Mouse (Mus musculus): ENCODE measurements around the gene Myzap. TPM values are rescaled to one million over a fixed set of nuclear protein-coding genes. Genes with fewer than 3 reads are reported as not detected.

The Myzap gene
- polyA plus RNA-seq, 1 experiment from 2014 or later, result 3.1 TPM

GRCm38 (mm10) chr9:71592577-71593285 is 571 bp upstream of the Myzap start:
- Histone ChIP-seq H3K36me3 (replicated peaks) (no peaks in the 10 kb centered on the region), H3K4me2 (peak overlapping the region; percentile 89), H3K27ac (no peak overlapping the region), H3K9me3 (no peaks in the 10 kb centered on the region), H3K4me1 (peaks cover 10% of the 10 kb centered on the region; the same call in 1 of the 2 replicates), H3K9ac (0 out of 2 replicates have a peak overlapping the region, but pooled peaks have one; percentile 70), H3K27me3 (peaks cover 28% of the 10 kb centered on the region), H3K4me3 (replicated peaks) (peak overlapping the region; percentile 55)
- no peak for ATAC-seq (ENCODE audit: low FRiP score)
- WGBS, result 40% methylated on average over 6 of the region's 6 CpGs

GRCm38 (mm10) chr9:71591106-71591505 is 1.1 kb downstream of the Myzap start:
- WGBS, result 79% methylated on average over 5 of the region's 5 CpGs
- Histone ChIP-seq H3K9me3 (no peaks in the 10 kb centered on the region), H3K27ac (no peak overlapping the region), H3K4me3 (replicated peaks) (no peak overlapping the region), H3K27me3 (peaks cover 28% of the 10 kb centered on the region), H3K4me2 (no peak overlapping the region), H3K9ac (no peak overlapping the region), H3K36me3 (replicated peaks) (no peaks in the 10 kb centered on the region), H3K4me1 (peaks cover 10% of the 10 kb centered on the region; the same call in 1 of the 2 replicates)
- no peak for ATAC-seq (ENCODE audit: low FRiP score)

GRCm38 (mm10) chr9:71589771-71590170 is 2.4 kb downstream of the Myzap start:
- H3K9ac ChIP-seq, result no peak overlapping the region
- H3K4me1 ChIP-seq, result peaks cover 10% of the 10 kb centered on the region; the same call in 1 of the 2 replicates
- no peak for ATAC-seq (ENCODE audit: low FRiP score)
- 74% methylated on average over 7 of the region's 7 CpGs for WGBS
- no peaks in the 10 kb centered on the region for H3K36me3 ChIP-seq (replicated peaks)
- no peak overlapping the region for H3K27ac ChIP-seq
- 0 out of 2 replicates have a peak, but pooled peaks cover 5% of the 10 kb centered on the region for H3K9me3 ChIP-seq
- H3K4me3 ChIP-seq (replicated peaks), result no peak overlapping the region
- H3K4me2 ChIP-seq, result no peak overlapping the region
- peaks cover 28% of the 10 kb centered on the region for H3K27me3 ChIP-seq

GRCm38 (mm10) chr9:71588930-71589592 is 3.1 kb downstream of the Myzap start:
- no peak overlapping the region for H3K4me2 ChIP-seq
- no peak for ATAC-seq (ENCODE audit: low FRiP score)
- WGBS, result 79% methylated on average over 2 of the region's 2 CpGs

GRCm38 (mm10) chr9:71586408-71586807 is 5.8 kb downstream of the Myzap start:
- H3K4me2 ChIP-seq, result no peak overlapping the region
- peaks cover 11% of the 10 kb centered on the region for H3K27me3 ChIP-seq
- H3K4me3 ChIP-seq (replicated peaks), result no peak overlapping the region
- no peak for ATAC-seq (ENCODE audit: low FRiP score)
- H3K36me3 ChIP-seq (replicated peaks), result no peaks in the 10 kb centered on the region
- H3K4me1 ChIP-seq, result no peaks in the 10 kb centered on the region
- H3K9ac ChIP-seq, result no peak overlapping the region
- WGBS, result 56% methylated on average over 3 of the region's 3 CpGs
- H3K9me3 ChIP-seq, result 0 out of 2 replicates have a peak, but pooled peaks cover 5% of the 10 kb centered on the region
- no peak overlapping the region for H3K27ac ChIP-seq

More at GRCm38 (mm10) chr9:71588930-71589592, 3.1 kb downstream of the Myzap start:
- Histone ChIP-seq H3K27me3 (peaks cover 28% of the 10 kb centered on the region), H3K9ac (no peak overlapping the region), H3K27ac (no peak overlapping the region), H3K4me1 (peaks cover 10% of the 10 kb centered on the region; the same call in 1 of the 2 replicates), H3K9me3 (0 out of 2 replicates have a peak, but pooled peaks cover 5% of the 10 kb centered on the region), H3K4me3 (replicated peaks) (no peak overlapping the region), H3K36me3 (replicated peaks) (no peaks in the 10 kb centered on the region)

- Histone ChIP-seq H3K9ac (no peak overlapping the region), H3K4me3 (replicated peaks) (no peak overlapping the region), H3K27ac (no peak overlapping the region), H3K27me3 (no peaks in the 10 kb centered on the region), H3K36me3 (replicated peaks) (no peaks in the 10 kb centered on the region), H3K4me2 (no peak overlapping the region), H3K4me1 (no peaks in the 10 kb centered on the region), H3K9me3 (0 out of 2 replicates have a peak, but pooled peaks cover 5% of the 10 kb centered on the region)
- no peak for ATAC-seq (ENCODE audit: low FRiP score)
- WGBS, result 94% methylated on average over 1 of the region's 1 CpGs
Measured at GRCm38 (mm10) chr9:71582771-71583170, 9.4 kb downstream of the Myzap start.

DNA sequence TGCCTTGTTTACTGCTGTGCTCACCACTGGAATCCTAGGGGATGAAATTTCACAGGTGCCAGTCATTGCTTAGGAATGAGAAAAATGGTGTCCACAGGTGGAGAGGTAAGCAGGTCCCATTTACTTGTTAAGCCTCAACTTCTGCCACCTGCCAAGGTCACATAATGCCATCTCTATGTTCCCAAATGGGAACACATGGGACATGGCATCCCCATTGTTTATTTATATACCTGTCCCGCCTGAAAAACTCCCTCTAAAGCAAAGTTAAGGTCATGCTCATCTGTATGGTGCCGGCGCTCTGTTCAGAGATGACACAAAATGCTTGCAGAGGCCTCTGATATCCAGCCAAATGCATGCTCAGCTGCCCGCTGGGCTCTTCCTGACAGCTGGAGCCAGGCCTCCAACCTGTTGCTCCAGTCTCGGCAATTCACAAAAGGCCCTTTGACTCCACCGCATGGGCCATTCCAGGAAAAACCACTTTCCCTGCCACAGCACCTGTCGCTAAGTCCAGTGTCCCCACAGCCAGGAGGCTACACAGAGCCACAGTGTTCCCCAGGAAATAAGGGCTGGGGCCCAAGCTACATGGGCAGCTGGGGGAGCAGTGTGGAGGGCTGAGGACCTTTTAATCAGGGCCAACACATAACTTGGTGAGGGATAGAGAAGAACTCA is 13.1 kb downstream of the Myzap start:
- no peak for ATAC-seq (ENCODE audit: low FRiP score)
- WGBS, result 68% methylated on average over 7 of the region's 7 CpGs
- Histone ChIP-seq H3K27ac (no peak overlapping the region), H3K36me3 (replicated peaks) (no peaks in the 10 kb centered on the region), H3K9me3 (no peaks in the 10 kb centered on the region), H3K4me3 (replicated peaks) (no peak overlapping the region), H3K4me2 (no peak overlapping the region), H3K4me1 (no peaks in the 10 kb centered on the region), H3K9ac (no peak overlapping the region), H3K27me3 (no peaks in the 10 kb centered on the region)

DNA sequence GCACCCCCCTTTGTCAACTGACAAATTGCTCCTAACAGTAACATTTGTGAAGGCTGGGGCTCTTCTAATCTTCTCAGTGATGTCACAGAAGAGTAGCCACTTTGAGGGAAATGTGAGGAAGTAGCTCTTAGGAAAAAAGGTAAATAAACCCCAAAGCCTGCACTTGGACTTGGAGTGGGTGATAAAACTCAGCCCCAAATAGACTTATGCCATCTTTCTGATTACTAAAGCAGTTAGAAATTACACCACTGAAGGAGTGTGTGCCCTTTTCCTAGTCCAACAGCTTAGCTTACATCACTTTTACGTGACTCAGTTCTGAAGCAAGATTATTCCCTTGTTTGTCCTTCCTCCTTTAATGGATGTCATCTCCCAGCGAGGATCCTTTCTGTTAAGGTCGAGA is 17.7 kb downstream of the Myzap start:
- H3K9me3 ChIP-seq, result no peaks in the 10 kb centered on the region
- H3K9ac ChIP-seq, result no peak overlapping the region
- H3K4me2 ChIP-seq, result no peak overlapping the region
- no peak overlapping the region for H3K27ac ChIP-seq
- H3K4me1 ChIP-seq, result no peaks in the 10 kb centered on the region
- H3K36me3 ChIP-seq (replicated peaks), result no peaks in the 10 kb centered on the region
- H3K27me3 ChIP-seq, result no peaks in the 10 kb centered on the region
- no peak overlapping the region for H3K4me3 ChIP-seq (replicated peaks)
- WGBS, result 88% methylated on average over 3 of the region's 3 CpGs
- no peak for ATAC-seq (ENCODE audit: low FRiP score)

DNA sequence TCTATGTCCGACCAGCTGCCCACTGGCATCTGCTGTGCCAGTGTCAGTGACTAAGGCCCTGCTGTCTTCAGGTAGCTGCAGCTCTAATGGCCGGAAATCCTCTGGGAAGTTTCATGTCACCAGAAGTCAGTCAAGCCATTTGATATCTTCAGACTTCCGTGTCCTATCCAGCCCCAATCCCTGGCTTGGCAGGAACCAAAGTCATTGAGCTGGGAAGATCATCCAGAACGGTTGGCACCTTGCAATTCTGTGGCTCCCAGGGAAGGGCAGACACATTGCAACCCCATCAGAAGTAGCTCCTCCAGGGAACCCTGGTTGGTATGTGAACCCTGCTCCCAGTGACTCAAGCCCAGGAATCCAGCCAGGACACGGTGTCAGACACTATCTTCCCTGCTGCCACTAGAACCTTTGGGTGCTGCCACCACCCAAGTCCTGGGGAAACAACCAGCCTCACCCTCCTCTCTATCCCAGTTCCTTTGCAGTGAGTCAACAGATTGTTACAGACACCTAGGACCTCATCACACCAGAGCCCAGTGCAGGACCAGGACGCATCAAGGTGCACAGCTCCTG is 18.3 kb downstream of the Myzap start:
- ATAC-seq (ENCODE audit: low FRiP score), result no peak
- WGBS, result 89% methylated on average over 6 of the region's 6 CpGs
- no peak overlapping the region for H3K9ac ChIP-seq
- H3K27ac ChIP-seq, result no peak overlapping the region
- H3K4me1 ChIP-seq, result no peaks in the 10 kb centered on the region
- no peaks in the 10 kb centered on the region for H3K9me3 ChIP-seq
- no peak overlapping the region for H3K4me3 ChIP-seq (replicated peaks)
- no peaks in the 10 kb centered on the region for H3K36me3 ChIP-seq (replicated peaks)
- H3K27me3 ChIP-seq, result no peaks in the 10 kb centered on the region
- no peak overlapping the region for H3K4me2 ChIP-seq

DNA sequence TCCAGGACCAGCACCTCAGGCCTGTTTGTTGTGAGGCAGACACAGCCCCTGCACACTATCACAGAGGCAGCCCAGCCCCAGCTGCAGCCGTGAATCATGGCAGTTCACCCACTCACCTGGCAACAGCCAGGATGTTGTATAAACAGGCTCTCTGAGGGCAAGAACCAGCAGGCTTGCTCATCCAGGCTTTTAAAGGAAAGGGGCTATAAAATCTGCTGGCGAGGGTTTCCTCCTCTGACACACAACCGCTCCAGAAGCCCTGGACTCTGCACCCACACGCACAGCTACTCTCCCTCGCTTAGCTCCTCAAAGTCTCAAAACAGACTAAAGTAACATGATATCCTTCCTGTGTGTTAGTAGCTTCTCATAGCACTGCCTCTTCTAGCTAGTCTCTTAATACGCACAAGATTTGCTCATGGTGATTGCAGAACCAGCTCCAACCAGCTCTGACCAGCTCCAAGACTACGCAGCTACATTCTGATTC is 21.0 kb downstream of the Myzap start:
- Histone ChIP-seq H3K9ac (no peak overlapping the region), H3K4me2 (no peak overlapping the region), H3K9me3 (no peaks in the 10 kb centered on the region), H3K27me3 (no peaks in the 10 kb centered on the region), H3K36me3 (replicated peaks) (no peaks in the 10 kb centered on the region), H3K4me3 (replicated peaks) (no peak overlapping the region), H3K27ac (no peak overlapping the region), H3K4me1 (peaks cover 8% of the 10 kb centered on the region; the same call in 1 of the 2 replicates)
- no peak for ATAC-seq (ENCODE audit: low FRiP score)
- WGBS, result 79% methylated on average over 7 of the region's 7 CpGs

DNA sequence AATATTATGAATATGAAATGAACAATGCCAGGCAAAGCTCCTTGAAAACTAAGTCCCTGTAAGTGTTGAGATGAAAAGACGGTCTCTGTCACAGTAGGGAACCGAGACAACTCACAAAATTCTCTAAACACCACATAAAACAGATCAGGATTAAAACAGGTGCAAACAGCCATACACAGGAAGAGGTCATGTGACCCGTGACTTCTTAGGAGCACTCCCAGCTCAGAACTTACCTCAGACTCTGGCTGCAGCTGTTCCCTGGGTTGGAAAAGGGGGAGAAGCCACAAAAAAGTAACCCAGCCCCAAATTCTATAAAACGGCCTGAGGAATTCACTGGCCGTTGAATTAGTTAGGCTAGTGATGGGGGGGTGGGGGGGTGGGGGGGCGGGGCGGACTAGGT is 22.0 kb downstream of the Myzap start:
- no peak for ATAC-seq (ENCODE audit: low FRiP score)
- no peaks in the 10 kb centered on the region for H3K27me3 ChIP-seq
- 79% methylated on average over 7 of the region's 7 CpGs for WGBS
- no peaks in the 10 kb centered on the region for H3K9me3 ChIP-seq
- no peak overlapping the region for H3K9ac ChIP-seq
- no peak overlapping the region for H3K27ac ChIP-seq
- peaks cover 8% of the 10 kb centered on the region; the same call in 1 of the 2 replicates for H3K4me1 ChIP-seq
- no peak overlapping the region for H3K4me3 ChIP-seq (replicated peaks)
- H3K4me2 ChIP-seq, result no peak overlapping the region
- H3K36me3 ChIP-seq (replicated peaks), result no peaks in the 10 kb centered on the region

All from forebrain, embryonic 12.5 days (tissue).